Mouse (Mus musculus) stomach, embryonic 14.5 days (tissue): ENCODE measurements around the gene Iqsec1. TPM values are rescaled to one million over a fixed set of nuclear protein-coding genes. Genes with fewer than 3 reads are reported as not detected.
"Not testable (repeated sequence)": the region's sequence is repeated elsewhere in the genome, so short reads cannot be mapped to it uniquely, and the experiment has no call there.

Experiments used
- ATAC-seq: fragments of 200-750 bp; cut with Nextera tagmentation; 2 replicates; pipeline ENCODE4 v1.8.0; 2017; ENCODE audit warnings: low read depth, moderate TSS enrichment; ENCODE audit not compliant: insufficient number of reproducible peaks, insufficient read depth, low FRiP score
- H3K27ac ChIP-seq: fragments of 300-500 bp; sonication (generic); 2 replicates; pipeline ENCODE4 v1.5.1; 2014; ENCODE audit warnings: mild to moderate bottlenecking, low read length, moderate library complexity, mixed read lengths
- H3K27me3 ChIP-seq: fragments of 300-500 bp; sonication (generic); 2 replicates; pipeline ENCODE4 v1.6.1; 2014; ENCODE audit warnings: low read length, control low read depth, mixed read lengths; ENCODE audit not compliant: control insufficient read depth, insufficient read depth
- H3K36me3 ChIP-seq: fragments of 300-500 bp; sonication (generic); 2 replicates; pipeline ENCODE4 v1.6.1; 2014; ENCODE audit warnings: mild to moderate bottlenecking, control low read depth, low read length, moderate library complexity, mixed read lengths; ENCODE audit not compliant: control insufficient read depth, insufficient read depth
- H3K4me1 ChIP-seq: fragments of 300-500 bp; sonication (generic); 2 replicates; pipeline ENCODE4 v1.6.1; 2014; ENCODE audit warnings: low read length, control low read depth, mixed read lengths; ENCODE audit not compliant: control insufficient read depth, insufficient read depth
- H3K4me2 ChIP-seq: fragments of 300-500 bp; sonication (generic); replicated peaks from 2 replicates; pipeline ENCODE4 v1.6.1; 2014; ENCODE audit warnings: low read depth, low read length, control low read depth
- H3K4me3 ChIP-seq: fragments of 300-500 bp; sonication (generic); 2 replicates; pipeline ENCODE4 v1.5.1; 2014; ENCODE audit warnings: low read depth, low read length, control low read depth
- H3K9ac ChIP-seq: fragments of 300-500 bp; sonication (generic); replicated peaks from 2 replicates; pipeline ENCODE4 v1.6.1; 2014; ENCODE audit warnings: low read depth, mild to moderate bottlenecking, control low read depth, low read length, moderate library complexity, mixed read lengths
- H3K9me3 ChIP-seq: fragments of 300-500 bp; sonication (generic); 2 replicates; pipeline ENCODE4 v1.6.1; 2016; ENCODE audit warnings: low read depth, low read length, control low read depth; ENCODE audit not compliant: control insufficient read depth
- WGBS: fragments of 180-500 bp; shearing (Covaris S2); extraction: QIAGEN DNeasy Blood & Tissue Kit; methylation state at CpG from one replicate; pipeline ENCODE4 v1.1.7; 2014; 5-methylcytosine and 5-hydroxymethylcytosine counted together
- polyA plus RNA-seq: library from polyadenylated mRNA; unstranded; fragments of >200 nt; fragmentation: Nextera tagmentation; extraction: Ambion mirVana; gene quantifications from 2 replicates; pipeline ENCODE4 v1.2.1, GENCODE M21; 2014

Gene Iqsec1
- polyA plus RNA-seq, 1 experiment from 2014 or later, result 16.0 TPM

- Histone ChIP-seq H3K27me3 (no peaks in the 10 kb centered on the region), H3K4me3 (no peak overlapping the region), H3K9ac (no peak overlapping the region), H3K36me3 (peaks cover 18% of the 10 kb centered on the region), H3K4me1 (no peaks in the 10 kb centered on the region), H3K9me3 (no peaks in the 10 kb centered on the region), H3K27ac (no peak overlapping the region), H3K4me2 (no peak overlapping the region)
- ATAC-seq, result no peak
- 87% methylated on average over 20 of the region's 20 CpGs for WGBS
Measured at GRCm38 (mm10) chr6:90660398-90661028, 328.0 kb downstream of the Iqsec1 start.

- peaks cover 12% of the 10 kb centered on the region for H3K36me3 ChIP-seq
- H3K4me2 ChIP-seq, result no peak overlapping the region
- WGBS, result 59% methylated on average over 2 of the region's 2 CpGs
- H3K4me3 ChIP-seq, result no peak overlapping the region
- no peak for ATAC-seq
- no peak overlapping the region for H3K9ac ChIP-seq
- H3K27ac ChIP-seq, result no peak overlapping the region
- H3K9me3 ChIP-seq, result no peaks in the 10 kb centered on the region
- no peaks in the 10 kb centered on the region for H3K27me3 ChIP-seq
- no peaks in the 10 kb centered on the region for H3K4me1 ChIP-seq
Measured at GRCm38 (mm10) chr6:90659913-90660312, 328.6 kb downstream of the Iqsec1 start.

GRCm38 (mm10) chr6:90656344-90656850 lies 332.1 kb downstream of the Iqsec1 start:
- 75% methylated on average over 2 of the region's 2 CpGs for WGBS

GRCm38 (mm10) chr6:90653736-90654135 lies 334.7 kb downstream of the Iqsec1 start:
- WGBS, result 62% methylated on average over 2 of the region's 2 CpGs
- ATAC-seq, result no peak
- Histone ChIP-seq H3K4me1 (no peaks in the 10 kb centered on the region), H3K4me3 (no peak overlapping the region), H3K9ac (no peak overlapping the region), H3K27ac (no peak overlapping the region), H3K36me3 (no peaks in the 10 kb centered on the region), H3K4me2 (no peak overlapping the region), H3K9me3 (no peaks in the 10 kb centered on the region), H3K27me3 (no peaks in the 10 kb centered on the region)

More at GRCm38 (mm10) chr6:90656344-90656850, 332.1 kb downstream of the Iqsec1 start:
- H3K27me3 ChIP-seq, H3K27ac ChIP-seq, H3K36me3 ChIP-seq, H3K9ac ChIP-seq, H3K4me1 ChIP-seq, ATAC-seq, H3K9me3 ChIP-seq, H3K4me3 ChIP-seq, H3K4me2 ChIP-seq: not testable (repeated sequence)

- H3K4me2 ChIP-seq, result no peak overlapping the region
- no peaks in the 10 kb centered on the region for H3K9me3 ChIP-seq
- 3% methylated on average over 1 of the region's 1 CpGs for WGBS
- no peaks in the 10 kb centered on the region for H3K4me1 ChIP-seq
- no peaks in the 10 kb centered on the region for H3K27me3 ChIP-seq
- no peaks in the 10 kb centered on the region for H3K36me3 ChIP-seq
- peak; percentile 28; the same call in 1 of the 2 replicates for ATAC-seq
- H3K9ac ChIP-seq, result no peak overlapping the region
- no peak overlapping the region for H3K4me3 ChIP-seq
- no peak overlapping the region for H3K27ac ChIP-seq
Measured at GRCm38 (mm10) chr6:90650634-90651033, 337.9 kb downstream of the Iqsec1 start.

- no peaks in the 10 kb centered on the region for H3K4me1 ChIP-seq
- no peaks in the 10 kb centered on the region for H3K36me3 ChIP-seq
- no peaks in the 10 kb centered on the region for H3K9me3 ChIP-seq
- H3K27me3 ChIP-seq, result no peaks in the 10 kb centered on the region
- H3K27ac ChIP-seq, result no peak overlapping the region
- no peak overlapping the region for H3K4me2 ChIP-seq
- ATAC-seq, result no peak
- no peak overlapping the region for H3K4me3 ChIP-seq
- H3K9ac ChIP-seq, result no peak overlapping the region
- WGBS, result 63% methylated on average over 4 of the region's 4 CpGs
Measured at GRCm38 (mm10) chr6:90649279-90649678, 339.2 kb downstream of the Iqsec1 start.

- ATAC-seq, result no peak
- no peak overlapping the region for H3K4me3 ChIP-seq
- no peaks in the 10 kb centered on the region for H3K27me3 ChIP-seq
- no peak overlapping the region for H3K9ac ChIP-seq
- no peaks in the 10 kb centered on the region for H3K36me3 ChIP-seq
- 94% methylated on average over 6 of the region's 6 CpGs for WGBS
- H3K27ac ChIP-seq, result no peak overlapping the region
- no peaks in the 10 kb centered on the region for H3K4me1 ChIP-seq
- H3K4me2 ChIP-seq, result no peak overlapping the region
- H3K9me3 ChIP-seq, result no peaks in the 10 kb centered on the region
Measured at GRCm38 (mm10) chr6:90648391-90648790, 340.1 kb downstream of the Iqsec1 start.

GRCm38 (mm10) chr6:90644965-90645364 lies 343.5 kb downstream of the Iqsec1 start:
- ATAC-seq, result no peak

GRCm38 (mm10) chr6:90643057-90643456 lies 345.4 kb downstream of the Iqsec1 start:
- Histone ChIP-seq H3K27me3 (no peaks in the 10 kb centered on the region), H3K9me3 (no peaks in the 10 kb centered on the region), H3K4me1 (no peaks in the 10 kb centered on the region), H3K4me3 (no peak overlapping the region), H3K36me3 (no peaks in the 10 kb centered on the region), H3K9ac (no peak overlapping the region), H3K27ac (no peak overlapping the region), H3K4me2 (no peak overlapping the region)
- ATAC-seq, result no peak
- WGBS, result 79% methylated on average over 3 of the region's 3 CpGs

More at GRCm38 (mm10) chr6:90644965-90645364, 343.5 kb downstream of the Iqsec1 start:
- WGBS, result 81% methylated on average over 4 of the region's 4 CpGs
- Histone ChIP-seq H3K4me3 (no peak overlapping the region), H3K4me2 (no peak overlapping the region), H3K27me3 (no peaks in the 10 kb centered on the region), H3K9ac (no peak overlapping the region), H3K4me1 (no peaks in the 10 kb centered on the region), H3K9me3 (no peaks in the 10 kb centered on the region), H3K27ac (no peak overlapping the region), H3K36me3 (no peaks in the 10 kb centered on the region)
